Mouse (Mus musculus) thymus, adult 2 months (tissue): ENCODE measurements at regions not wholly inside any gene's neighbourhood (a gene's known extent, or its start where the extent isn't known, plus 50 kb on each side); places are given as distances from the start of the nearest gene placed in this dataset.

Experiments
- DNase-seq: peaks from one replicate; pipeline ENCODE4 v3.0.0; 2021
- H3K27ac ChIP-seq: fragments of 200-500 bp; 2 replicates; pipeline ENCODE4 v1.5.1; 2012; ENCODE audit warnings: low read length, control low read depth; ENCODE audit not compliant: control insufficient read depth, insufficient read depth
- H3K27me3 ChIP-seq: fragments of 200-500 bp; 2 replicates; pipeline ENCODE4 v1.6.1; 2012; ENCODE audit warnings: mild to moderate bottlenecking, low read length, moderate library complexity, mixed read lengths; ENCODE audit not compliant: control insufficient read depth, insufficient read depth
- H3K36me3 ChIP-seq: fragments of 200-500 bp; 2 replicates; pipeline ENCODE4 v1.6.1; 2012; ENCODE audit warnings: mild to moderate bottlenecking, low read length, moderate library complexity; ENCODE audit not compliant: control insufficient read depth, insufficient read depth
- H3K4me1 ChIP-seq: fragments of 200-500 bp; replicated peaks from 2 replicates; pipeline ENCODE4 v1.6.1; 2012; ENCODE audit warnings: low read length; ENCODE audit not compliant: control insufficient read depth, insufficient read depth
- H3K4me3 ChIP-seq: fragments of 200-500 bp; 2 replicates; pipeline ENCODE4 v1.5.1; 2012; ENCODE audit warnings: mild to moderate bottlenecking, low read length, control low read depth, moderate library complexity; ENCODE audit not compliant: control insufficient read depth, insufficient read depth
- CTCF ChIP-seq: fragments of 200-500 bp; IDR thresholded peaks from 2 replicates; pipeline ENCODE4 v1.5.1; 2012; ENCODE audit warnings: mild to moderate bottlenecking, control low read depth, low read length, moderate library complexity, borderline replicate concordance; ENCODE audit not compliant: control insufficient read depth, poor library complexity, insufficient read depth; ENCODE audit errors: extremely low read depth
- POLR2A ChIP-seq: fragments of 200-500 bp; IDR thresholded peaks from 2 replicates; pipeline ENCODE4 v1.6.1; 2012; ENCODE audit warnings: mild to moderate bottlenecking, low read length, control low read depth, moderate library complexity; ENCODE audit not compliant: control insufficient read depth, poor library complexity, insufficient read depth; ENCODE audit errors: extremely low read depth
- WGBS: fragments of 180-500 bp; shearing (Covaris S2); methylation state at CpG from one replicate; pipeline ENCODE4 v1.1.7; 2018; 5-methylcytosine and 5-hydroxymethylcytosine counted together

DNA sequence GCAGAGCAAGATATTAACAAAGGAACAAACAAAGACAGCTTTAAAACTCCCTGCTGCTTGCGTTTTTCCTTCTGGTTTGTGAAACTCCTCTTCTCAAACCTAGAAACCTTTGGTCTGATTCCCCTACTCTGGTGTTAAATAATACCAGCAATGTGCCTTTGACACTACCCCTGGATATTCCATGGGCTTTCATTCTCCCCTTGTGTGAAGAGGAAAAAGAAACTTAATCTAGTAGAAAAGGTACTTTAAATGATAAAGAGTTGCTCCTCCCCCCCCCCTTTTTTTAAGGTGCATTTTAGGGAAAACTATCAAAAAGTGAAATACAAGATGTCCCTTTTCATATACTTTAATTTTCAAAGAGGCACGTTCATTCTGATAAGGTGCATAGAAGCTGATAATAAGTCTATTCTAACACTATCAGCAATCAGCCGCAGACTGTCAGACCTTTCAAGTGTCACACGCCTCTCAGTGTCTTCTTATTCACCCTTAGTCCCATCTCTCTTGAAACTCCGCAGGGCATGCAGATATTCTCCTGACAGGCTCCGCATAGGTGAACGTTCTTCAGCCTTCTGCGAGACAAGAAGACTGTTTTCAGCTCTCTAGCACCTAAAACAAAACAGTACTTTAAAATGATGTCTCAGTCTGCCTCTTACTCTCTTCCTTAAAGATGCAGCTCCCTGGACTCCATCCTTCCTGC is 657.5 kb downstream of the Car8 start:
- Histone ChIP-seq H3K36me3 (no peaks in the 10 kb centered on the region), H3K27ac (no peak overlapping the region), H3K4me3 (no peak overlapping the region), H3K4me1 (no peaks in the 10 kb centered on the region; the same call in 1 of the 2 replicates), H3K27me3 (no peaks in the 10 kb centered on the region)
- no peak for DNase-seq
- TF ChIP-seq CTCF = no peak
- no peak for TF ChIP-seq POLR2A
- WGBS = 91% methylated on average over 8 of the region's 8 CpGs

DNA sequence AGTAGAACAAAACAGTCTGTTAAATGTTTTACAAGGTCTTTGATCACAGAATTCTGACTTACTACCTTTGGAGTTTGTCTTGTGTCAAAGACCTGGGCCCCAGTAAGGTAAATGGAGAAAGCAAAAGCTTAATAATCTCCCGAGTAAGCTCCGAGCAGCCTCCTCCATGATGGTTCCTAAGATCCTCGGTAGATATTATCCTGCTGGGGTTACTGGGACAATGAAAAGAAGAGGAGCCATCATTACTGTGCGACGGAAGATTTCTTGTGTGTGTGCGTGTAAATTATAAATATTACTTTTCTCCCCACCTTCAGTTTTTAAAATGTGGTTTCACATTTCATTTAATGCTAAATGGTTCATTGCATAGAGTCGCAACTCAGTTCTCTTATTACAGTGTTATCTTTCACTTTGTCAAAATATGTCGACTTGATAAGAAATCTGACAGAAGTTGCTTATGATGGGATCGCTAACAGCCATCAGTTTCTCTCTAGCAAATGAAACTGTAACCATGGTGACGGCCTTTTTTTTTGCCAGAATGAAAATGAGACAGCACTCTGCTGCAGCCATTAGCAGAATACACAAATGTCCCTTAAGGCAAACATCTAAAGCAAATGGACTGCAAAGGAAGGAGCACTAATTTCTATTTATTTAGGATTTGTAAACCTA is 658.2 kb downstream of the Car8 start:
- Histone ChIP-seq H3K27ac (no peak overlapping the region), H3K27me3 (no peaks in the 10 kb centered on the region), H3K4me3 (no peak overlapping the region), H3K4me1 (no peaks in the 10 kb centered on the region; the same call in 1 of the 2 replicates), H3K36me3 (no peaks in the 10 kb centered on the region)
- DNase-seq = no peak
- WGBS = 82% methylated on average over 10 of the region's 10 CpGs
- TF ChIP-seq CTCF (no peak), POLR2A (no peak)

DNA sequence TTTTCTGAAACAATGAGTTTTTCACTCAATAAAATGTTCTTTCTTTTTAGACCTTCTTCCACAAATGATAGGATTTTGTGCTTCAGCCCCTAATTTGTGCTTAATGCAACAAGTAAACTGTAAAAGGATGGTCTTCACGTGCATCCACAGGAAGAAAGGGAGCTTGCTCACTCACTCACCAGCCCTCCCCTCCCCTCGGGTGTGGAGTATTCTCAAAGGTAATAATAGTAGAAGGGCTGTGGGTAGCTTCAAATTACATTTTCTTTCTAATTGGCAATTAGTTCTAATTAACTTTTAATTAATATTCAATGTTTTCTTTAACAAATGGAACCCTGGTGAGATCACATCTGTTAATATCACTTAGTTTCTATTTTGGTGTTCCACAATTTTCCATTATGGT is 664.8 kb downstream of the Car8 start:
- no peak overlapping the region for H3K4me3 ChIP-seq
- no peaks in the 10 kb centered on the region for H3K4me1 ChIP-seq
- no peak overlapping the region for H3K27ac ChIP-seq
- no peak for TF ChIP-seq POLR2A
- no peak for TF ChIP-seq CTCF
- no peak for DNase-seq
- no peaks in the 10 kb centered on the region for H3K36me3 ChIP-seq
- H3K27me3 ChIP-seq = no peaks in the 10 kb centered on the region
- WGBS = 91% methylated on average over 2 of the region's 2 CpGs

DNA sequence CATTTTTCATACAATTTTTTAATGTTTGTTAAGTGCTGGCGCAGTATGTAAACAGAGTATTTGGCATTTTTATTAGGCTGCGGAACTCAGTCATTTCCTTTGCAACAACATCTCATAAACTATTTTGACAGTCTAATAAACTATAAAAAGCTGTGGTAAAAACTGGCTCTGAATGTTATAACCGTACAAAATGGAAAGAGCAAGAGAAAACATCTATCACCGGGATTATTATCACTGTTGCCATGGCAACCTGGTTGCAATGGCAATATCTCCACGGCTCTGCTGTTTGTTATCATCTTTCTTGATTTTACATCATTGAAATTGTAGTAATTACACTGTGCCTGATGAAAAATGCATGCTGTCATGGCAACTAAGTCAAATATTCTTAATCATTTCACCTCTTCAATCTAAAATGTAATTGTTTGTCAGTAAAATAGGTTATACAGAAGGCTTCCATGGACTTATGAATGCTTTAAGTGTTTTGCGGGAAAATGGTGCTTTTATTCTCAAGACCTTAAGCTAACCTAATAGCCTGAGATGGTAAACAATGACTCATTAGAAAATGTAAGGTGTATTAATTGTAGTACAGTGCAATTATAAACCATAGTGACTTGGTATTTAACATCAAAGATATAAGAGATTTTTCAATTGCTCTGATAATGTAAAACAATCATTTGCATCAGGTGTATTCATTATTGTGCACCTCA is 671.0 kb downstream of the Car8 start:
- Histone ChIP-seq H3K36me3 (no peaks in the 10 kb centered on the region), H3K27ac (no peak overlapping the region), H3K4me3 (no peak overlapping the region), H3K4me1 (no peaks in the 10 kb centered on the region), H3K27me3 (no peaks in the 10 kb centered on the region)
- TF ChIP-seq CTCF (no peak), POLR2A (no peak)
- no peak for DNase-seq
- WGBS = 77% methylated on average over 6 of the region's 6 CpGs

GRCm38 (mm10) chr4:7559867-7560832 is 678.7 kb downstream of the Car8 start:
- no peak for DNase-seq

More at GRCm38 (mm10) chr4:7559867-7560832, 678.7 kb downstream of the Car8 start:
- Histone ChIP-seq H3K27me3 (no peaks in the 10 kb centered on the region), H3K4me1 (no peaks in the 10 kb centered on the region; the same call in 1 of the 2 replicates), H3K4me3 (no peak overlapping the region), H3K27ac (no peak overlapping the region), H3K36me3 (no peaks in the 10 kb centered on the region)
- 75% methylated on average over 7 of the region's 7 CpGs for WGBS
- TF ChIP-seq POLR2A = no peak
- no peak for TF ChIP-seq CTCF
